Mouse (Mus musculus): ENCODE measurements around the gene Fnbp4. TPM values are rescaled to one million over a fixed set of nuclear protein-coding genes. Genes with fewer than 3 reads are reported as not detected.

Fnbp4 gene
- polyA plus RNA-seq, 1 experiment: 9.3 TPM

DNA sequence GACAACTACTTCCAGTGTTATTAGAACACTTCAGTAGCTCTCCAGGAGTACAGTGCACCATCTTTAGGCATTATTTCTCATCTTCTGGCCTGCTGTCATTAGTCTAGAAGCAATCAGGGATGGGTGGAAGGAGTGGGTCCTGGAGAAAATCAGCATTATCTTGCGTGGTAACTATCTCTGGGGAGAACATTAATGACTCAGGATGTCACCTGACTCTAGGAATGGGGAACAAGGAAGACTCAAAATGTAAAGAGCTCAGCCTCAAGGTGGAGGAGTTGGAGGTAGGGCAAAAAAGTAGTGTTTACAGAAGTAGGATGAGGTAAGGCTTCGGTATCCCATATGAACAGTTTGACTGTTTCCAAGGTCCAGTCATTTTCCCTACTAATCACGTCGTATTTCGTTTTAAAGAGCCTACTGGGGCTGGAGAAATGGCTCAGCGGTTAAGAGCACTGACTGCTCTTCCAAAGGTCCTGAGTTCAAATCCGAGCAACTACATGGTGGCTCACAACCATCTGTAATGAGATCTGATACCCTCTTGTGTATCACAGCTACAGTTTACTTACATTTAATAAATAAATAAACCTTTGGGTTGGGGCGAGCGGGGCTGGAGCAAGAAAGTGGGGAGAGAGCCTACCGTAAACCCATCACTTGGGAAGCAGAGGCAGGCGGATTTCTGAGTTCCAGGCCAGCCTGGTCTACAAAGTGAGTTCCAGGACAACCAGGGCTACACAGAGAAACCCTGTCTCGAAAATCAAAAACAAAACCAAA lies 701 bp upstream of the Fnbp4 start:
- Histone ChIP-seq H3K27me3 (ENCODE audit: control insufficient read depth, insufficient read depth, insufficient read length) (no peaks in the 10 kb centered on the region), H3K36me3 (ENCODE audit: control insufficient read depth, insufficient read depth) (peaks cover 3% of the 10 kb centered on the region), H3K79me2 (ENCODE audit: control insufficient read depth, insufficient read depth) (peaks cover 36% of the 10 kb centered on the region), H3ac (ENCODE audit: control insufficient read depth, insufficient read length) (no peak overlapping the region), H3K4me2 (ENCODE audit: low read depth) (peak overlapping the region; percentile 72), H3K4me3 (peak overlapping the region; percentile 62)
- no peak for TF ChIP-seq POLR2AphosphoS2 (IDR thresholded peaks at IDR 0.05; ENCODE audit: insufficient read length, low read depth)
- TF ChIP-seq E2F4 (IDR thresholded peaks at IDR 0.05; ENCODE audit: insufficient read depth): no peak
- no peak for TF ChIP-seq TCF12 (IDR thresholded peaks at IDR 0.05; ENCODE audit: insufficient read depth, poor library complexity, severe bottlenecking)
- TF ChIP-seq MYOG (IDR thresholded peaks at IDR 0.05; ENCODE audit: control insufficient read depth in 1 of 3, insufficient read depth in 1 of 3, insufficient read length in 2 of 3, low read depth in 2 of 3): no peak
- TF ChIP-seq MYOD1 (IDR thresholded peaks at IDR 0.05; ENCODE audit: control insufficient read depth in 1 of 3, insufficient read length in 2 of 3, low read depth in 2 of 3): no peak
- TF ChIP-seq USF1 (IDR thresholded peaks at IDR 0.05; ENCODE audit: low read depth): no peak
- TF ChIP-seq MAX (IDR thresholded peaks at IDR 0.05; ENCODE audit: low read depth): no peak
- no peak for TF ChIP-seq TCF3 (IDR thresholded peaks at IDR 0.05; ENCODE audit: insufficient read length, low read depth)
- TF ChIP-seq CEBPB (IDR thresholded peaks at IDR 0.05; ENCODE audit: insufficient read depth, poor library complexity, severe bottlenecking): no peak
- no peak for TF ChIP-seq REST (IDR thresholded peaks at IDR 0.05; ENCODE audit: insufficient read depth, insufficient read length)
- no peak for TF ChIP-seq POLR2A (IDR thresholded peaks at IDR 0.05; ENCODE audit: insufficient read length, low read depth)
- TF ChIP-seq SRF (IDR thresholded peaks at IDR 0.05; ENCODE audit: control insufficient read depth, insufficient read length, low read depth): no peak

DNA sequence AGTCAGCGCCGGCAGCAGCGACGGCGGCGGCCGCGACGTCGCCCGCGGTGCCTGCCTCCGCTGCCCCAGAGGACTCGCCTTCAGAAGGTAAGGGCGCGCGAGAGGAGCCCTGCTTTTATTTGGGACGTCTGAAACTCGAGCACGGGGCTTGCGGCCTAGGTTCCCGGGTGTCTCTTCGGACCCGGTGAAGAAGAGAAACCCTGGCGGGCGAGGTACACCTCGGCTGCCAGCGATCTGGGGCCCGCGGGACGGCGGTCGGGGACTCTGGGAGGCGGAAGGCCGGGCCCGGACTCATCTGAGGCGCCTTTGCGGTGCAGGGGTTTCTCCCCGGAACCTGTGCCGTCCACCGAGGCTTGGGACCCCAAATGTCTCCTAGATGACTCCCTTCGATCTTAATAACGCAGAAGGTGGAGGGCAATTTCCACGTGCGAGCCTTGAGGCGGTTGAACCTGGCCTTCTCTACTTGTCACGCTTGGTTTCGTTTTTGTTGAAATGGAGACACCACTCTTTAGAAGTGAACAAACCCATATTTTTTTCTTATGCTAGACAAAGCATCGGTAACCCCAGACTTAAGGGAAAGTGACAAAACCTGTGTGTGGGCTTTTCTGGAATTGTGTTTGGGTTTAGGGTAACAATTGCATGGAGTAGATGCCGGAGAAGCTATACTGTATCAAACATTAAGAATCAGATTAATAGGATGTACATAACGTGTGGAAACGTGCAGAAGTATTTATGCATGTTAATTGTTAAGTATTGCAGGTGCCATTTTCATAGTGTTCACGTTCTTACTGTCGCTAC lies 769 bp downstream of the Fnbp4 start:
- Histone ChIP-seq H3K4me2 (ENCODE audit: low read depth) (peak overlapping the region; percentile 89), H3K36me3 (ENCODE audit: control insufficient read depth, insufficient read depth) (peaks cover 16% of the 10 kb centered on the region), H3ac (ENCODE audit: control insufficient read depth, insufficient read length) (peak overlapping the region; percentile 17), H3K27me3 (ENCODE audit: control insufficient read depth, insufficient read depth, insufficient read length) (no peaks in the 10 kb centered on the region), H3K79me2 (ENCODE audit: control insufficient read depth, insufficient read depth) (peaks cover 51% of the 10 kb centered on the region), H3K4me3 (peak overlapping the region; percentile 62)
- TF ChIP-seq REST (IDR thresholded peaks at IDR 0.05; ENCODE audit: insufficient read depth, insufficient read length): no peak
- no peak for TF ChIP-seq CEBPB (IDR thresholded peaks at IDR 0.05; ENCODE audit: insufficient read depth, poor library complexity, severe bottlenecking)
- no peak for TF ChIP-seq TCF12 (IDR thresholded peaks at IDR 0.05; ENCODE audit: insufficient read depth, poor library complexity, severe bottlenecking)
- no peak for TF ChIP-seq POLR2AphosphoS2 (IDR thresholded peaks at IDR 0.05; ENCODE audit: insufficient read length, low read depth)
- no peak for TF ChIP-seq USF1 (IDR thresholded peaks at IDR 0.05; ENCODE audit: low read depth)
- TF ChIP-seq MAX (IDR thresholded peaks at IDR 0.05; ENCODE audit: low read depth): no peak
- TF ChIP-seq TCF3 (IDR thresholded peaks at IDR 0.05; ENCODE audit: insufficient read length, low read depth): no peak
- TF ChIP-seq SRF (IDR thresholded peaks at IDR 0.05; ENCODE audit: control insufficient read depth, insufficient read length, low read depth): no peak
- TF ChIP-seq MYOG (IDR thresholded peaks at IDR 0.05; ENCODE audit: control insufficient read depth in 1 of 3, insufficient read depth in 1 of 3, insufficient read length in 2 of 3, low read depth in 2 of 3): no peak
- no peak for TF ChIP-seq MYOD1 (IDR thresholded peaks at IDR 0.05; ENCODE audit: control insufficient read depth in 1 of 3, insufficient read length in 2 of 3, low read depth in 2 of 3)
- no peak for TF ChIP-seq POLR2A (IDR thresholded peaks at IDR 0.05; ENCODE audit: insufficient read length, low read depth)
- no peak for TF ChIP-seq E2F4 (IDR thresholded peaks at IDR 0.05; ENCODE audit: insufficient read depth)

GRCm38 (mm10) chr2:90746538-90746865 lies 1.3 kb downstream of the Fnbp4 start:
- Histone ChIP-seq H3ac (ENCODE audit: control insufficient read depth, insufficient read length) (peak overlapping the region; percentile 17), H3K4me2 (ENCODE audit: low read depth) (peak overlapping the region; percentile 89), H3K36me3 (ENCODE audit: control insufficient read depth, insufficient read depth) (peaks cover 22% of the 10 kb centered on the region), H3K4me3 (peak overlapping the region; percentile 62), H3K27me3 (ENCODE audit: control insufficient read depth, insufficient read depth, insufficient read length) (no peaks in the 10 kb centered on the region), H3K79me2 (ENCODE audit: control insufficient read depth, insufficient read depth) (peaks cover 56% of the 10 kb centered on the region)
- TF ChIP-seq MYOD1 (IDR thresholded peaks at IDR 0.05; ENCODE audit: control insufficient read depth in 1 of 3, insufficient read length in 2 of 3, low read depth in 2 of 3): no peak
- TF ChIP-seq POLR2AphosphoS2 (IDR thresholded peaks at IDR 0.05; ENCODE audit: insufficient read length, low read depth): no peak
- no peak for TF ChIP-seq TCF3 (IDR thresholded peaks at IDR 0.05; ENCODE audit: insufficient read length, low read depth)
- no peak for TF ChIP-seq USF1 (IDR thresholded peaks at IDR 0.05; ENCODE audit: low read depth)
- TF ChIP-seq POLR2A (IDR thresholded peaks at IDR 0.05; ENCODE audit: insufficient read length, low read depth): no peak
- TF ChIP-seq MAX (IDR thresholded peaks at IDR 0.05; ENCODE audit: low read depth): no peak
- TF ChIP-seq TCF12 (IDR thresholded peaks at IDR 0.05; ENCODE audit: insufficient read depth, poor library complexity, severe bottlenecking): no peak
- no peak for TF ChIP-seq SRF (IDR thresholded peaks at IDR 0.05; ENCODE audit: control insufficient read depth, insufficient read length, low read depth)
- TF ChIP-seq E2F4 (IDR thresholded peaks at IDR 0.05; ENCODE audit: insufficient read depth): no peak
- TF ChIP-seq MYOG (IDR thresholded peaks at IDR 0.05; ENCODE audit: control insufficient read depth in 1 of 3, insufficient read depth in 1 of 3, insufficient read length in 2 of 3, low read depth in 2 of 3): no peak
- no peak for TF ChIP-seq CEBPB (IDR thresholded peaks at IDR 0.05; ENCODE audit: insufficient read depth, poor library complexity, severe bottlenecking)
- TF ChIP-seq REST (IDR thresholded peaks at IDR 0.05; ENCODE audit: insufficient read depth, insufficient read length): no peak

- H3K4me3 ChIP-seq: peak overlapping the region; percentile 62
- H3K36me3 ChIP-seq (ENCODE audit: control insufficient read depth, insufficient read depth): peaks cover 26% of the 10 kb centered on the region
- no peak overlapping the region for H3ac ChIP-seq (ENCODE audit: control insufficient read depth, insufficient read length)
- peaks cover 56% of the 10 kb centered on the region for H3K79me2 ChIP-seq (ENCODE audit: control insufficient read depth, insufficient read depth)
- peak overlapping the region; percentile 89 for H3K4me2 ChIP-seq (ENCODE audit: low read depth)
- H3K27me3 ChIP-seq (ENCODE audit: control insufficient read depth, insufficient read depth, insufficient read length): no peaks in the 10 kb centered on the region
- TF ChIP-seq E2F4 (IDR thresholded peaks at IDR 0.05; ENCODE audit: insufficient read depth) (no peak), CEBPB (IDR thresholded peaks at IDR 0.05; ENCODE audit: insufficient read depth, poor library complexity, severe bottlenecking) (no peak), TCF3 (IDR thresholded peaks at IDR 0.05; ENCODE audit: insufficient read length, low read depth) (no peak), MYOG (IDR thresholded peaks at IDR 0.05; ENCODE audit: control insufficient read depth in 1 of 3, insufficient read depth in 1 of 3, insufficient read length in 2 of 3, low read depth in 2 of 3) (no peak), POLR2A (IDR thresholded peaks at IDR 0.05; ENCODE audit: insufficient read length, low read depth) (no peak), REST (IDR thresholded peaks at IDR 0.05; ENCODE audit: insufficient read depth, insufficient read length) (no peak), MYOD1 (IDR thresholded peaks at IDR 0.05; ENCODE audit: control insufficient read depth in 1 of 3, insufficient read length in 2 of 3, low read depth in 2 of 3) (no peak), TCF12 (IDR thresholded peaks at IDR 0.05; ENCODE audit: insufficient read depth, poor library complexity, severe bottlenecking) (no peak), SRF (IDR thresholded peaks at IDR 0.05; ENCODE audit: control insufficient read depth, insufficient read length, low read depth) (no peak), POLR2AphosphoS2 (IDR thresholded peaks at IDR 0.05; ENCODE audit: insufficient read length, low read depth) (no peak), USF1 (IDR thresholded peaks at IDR 0.05; ENCODE audit: low read depth) (no peak), MAX (IDR thresholded peaks at IDR 0.05; ENCODE audit: low read depth) (no peak)
These were observed 2.0 kb downstream of the Fnbp4 start for GRCm38 (mm10) chr2:90747131-90747530.

Measured in myocyte (in vitro differentiated cells).